In genomic region chr1:137453446-137454208, GRCm38 (mm10) we compare ENCODE assay signal across 12 mouse cellular contexts.
DNase-seq lines count a peak whose midpoint lies in the region; ATAC-seq lines count a peak whose summit lies in the region.
"Had no signal": no experiment of that assay in that cellular context is flagged by ENCODE, and none has a peak within 500 bp of the region (broad histone marks: within the 10 kb centered on the region; RNA-seq: fewer than 3 reads in every experiment).

No protein-coding gene starts in this region.

- H3K4me3 ChIP-seq in lung, embryonic 15.5 days, result no peak overlapping the region
- no peak overlapping the region for H3K4me3 ChIP-seq in liver, embryonic 11.5 days (ENCODE audit: low read depth, low read length)
- H3K4me3 ChIP-seq: heart, embryonic 13.5 days had no signal

- no peaks in the 10 kb centered on the region for H3K9me3 ChIP-seq in lung, embryonic 15.5 days
- no peaks in the 10 kb centered on the region for H3K9me3 ChIP-seq in liver, embryonic 11.5 days (ENCODE audit: control insufficient read depth, low read length)
- H3K9me3 ChIP-seq: heart, embryonic 13.5 days had no signal

- H3K27me3 ChIP-seq in lung, embryonic 15.5 days, result no peaks in the 10 kb centered on the region
- no peaks in the 10 kb centered on the region for H3K27me3 ChIP-seq in liver, embryonic 11.5 days (replicated peaks; ENCODE audit: control insufficient read depth, insufficient read depth, low read length)
- H3K27me3 ChIP-seq: heart, embryonic 13.5 days had no signal

- no peak for ATAC-seq in lung, embryonic 15.5 days (ENCODE audit: borderline replicate concordance, extremely low read depth, low FRiP score, low TSS enrichment)
- no peak for ATAC-seq in liver, embryonic 11.5 days (replicated peaks; ENCODE audit: low FRiP score)

- H3K4me1 ChIP-seq in lung, embryonic 15.5 days, result peaks cover 5% of the 10 kb centered on the region; the same call in 1 of the 2 replicates
- no peaks in the 10 kb centered on the region for H3K4me1 ChIP-seq in liver, embryonic 11.5 days (replicated peaks; ENCODE audit: control insufficient read depth, insufficient read depth, low read length)
- H3K4me1 ChIP-seq: heart, embryonic 13.5 days had no signal

- H3K4me2 ChIP-seq in lung, embryonic 15.5 days, result no peak overlapping the region
- no peak overlapping the region for H3K4me2 ChIP-seq in liver, embryonic 11.5 days
- H3K4me2 ChIP-seq: heart, embryonic 13.5 days had no signal

- H3K9ac ChIP-seq in lung, embryonic 15.5 days, result no peak overlapping the region
- no peak overlapping the region for H3K9ac ChIP-seq in liver, embryonic 11.5 days (ENCODE audit: low read depth, low read length)
- H3K9ac ChIP-seq: heart, embryonic 13.5 days had no signal

- WGBS in lung, embryonic 15.5 days, result 56% methylated on average over 7 of the region's 7 CpGs
- 77% methylated on average over 7 of the region's 7 CpGs for WGBS in liver, embryonic 11.5 days

- no peaks in the 10 kb centered on the region for H3K36me3 ChIP-seq in lung, embryonic 15.5 days
- no peaks in the 10 kb centered on the region for H3K36me3 ChIP-seq in liver, embryonic 11.5 days (ENCODE audit: control insufficient read depth, insufficient read depth, low read length)
- H3K36me3 ChIP-seq: heart, embryonic 13.5 days had no signal

- DNase-seq in cerebellum, adult 9-10 months, result peak; percentile 16
- DNase-seq in cerebellum, adult 18-20 months, result no peak
- no peak for DNase-seq in lung, postnatal 14 days
- DNase-seq in layer of hippocampus, adult 9-11 months, result peak; percentile 66
- peak; percentile 34 for DNase-seq in retina, postnatal 7 days (ENCODE audit: low read depth, low spot score)
- DNase-seq in liver, embryonic 11.5 days (ENCODE audit: low spot score), result no peak
- DNase-seq in adrenal gland, postnatal 10 days, result no peak
- DNase-seq: right cerebral cortex, postnatal 4 days; thymus, postnatal 25 days had no signal

- H3K27ac ChIP-seq in lung, embryonic 15.5 days, result peak overlapping the region; percentile 41; the same call in 1 of the 2 replicates
- no peak overlapping the region for H3K27ac ChIP-seq in liver, embryonic 11.5 days (ENCODE audit: low read depth, low read length)
- H3K27ac ChIP-seq: heart, embryonic 13.5 days; macrophage had no signal

Comparison
In these comparisons a context has a peak if more than half of its experiments do, and no peak if none do; other contexts are left out.
1. DNase-seq: peak in cerebellum, adult 9-10 months (single experiment), layer of hippocampus, adult 9-11 months (single experiment) and retina, postnatal 7 days (single experiment); none in cerebellum, adult 18-20 months (0 of 2), lung, postnatal 14 days (single experiment), liver, embryonic 11.5 days (single experiment) and adrenal gland, postnatal 10 days (single experiment).